Mouse (Mus musculus) kidney, postnatal 0 days (tissue): ENCODE data around the gene Cpne8. TPM values are rescaled to one million over a fixed set of nuclear protein-coding genes. Genes with fewer than 3 reads are reported as not detected.
"Not testable (repeated sequence)": the region's sequence is repeated elsewhere in the genome, so short reads cannot be mapped to it uniquely, and the experiment has no call there.

Experiments used
- ATAC-seq: fragments of 200-750 bp; cut with Nextera tagmentation; replicated peaks from 2 replicates; pipeline ENCODE4 v1.8.0; 2017; ENCODE audit warnings: low read depth, moderate number of reproducible peaks, moderate TSS enrichment, moderate library complexity; ENCODE audit not compliant: low FRiP score
- DNase-seq: peaks from one replicate; pipeline ENCODE4 v3.0.0-alpha.2; 2016; ENCODE audit warnings: low spot score
- H3K27ac ChIP-seq: fragments of 300-500 bp; sonication (generic); 2 replicates; pipeline ENCODE4 v1.5.1; 2014; ENCODE audit warnings: mild to moderate bottlenecking
- H3K27me3 ChIP-seq: fragments of 300-500 bp; sonication (generic); 2 replicates; pipeline ENCODE4 v1.6.1; 2014; ENCODE audit warnings: low read length, mixed read lengths; ENCODE audit not compliant: insufficient read depth
- H3K36me3 ChIP-seq: fragments of 300-500 bp; sonication (generic); 2 replicates; pipeline ENCODE4 v1.6.1; 2014; ENCODE audit warnings: low read length, mixed read lengths; ENCODE audit not compliant: insufficient read depth
- H3K4me1 ChIP-seq: fragments of 300-500 bp; sonication (generic); replicated peaks from 2 replicates; pipeline ENCODE4 v1.6.1; 2014; ENCODE audit warnings: antibody characterized with exemption, low read length, mixed read lengths; ENCODE audit not compliant: insufficient read depth
- H3K4me2 ChIP-seq: fragments of 300-500 bp; sonication (generic); 2 replicates; pipeline ENCODE4 v1.6.1; 2014; ENCODE audit warnings: mild to moderate bottlenecking, low read length, moderate library complexity, mixed read lengths
- H3K4me3 ChIP-seq: fragments of 300-500 bp; sonication (generic); replicated peaks from 2 replicates; pipeline ENCODE4 v1.5.1; 2014; ENCODE audit warnings: low read depth, low read length
- H3K9ac ChIP-seq: fragments of 300-500 bp; sonication (generic); 2 replicates; pipeline ENCODE4 v1.6.1; 2014; ENCODE audit warnings: low read depth, low read length
- H3K9me3 ChIP-seq: fragments of 300-500 bp; sonication (generic); replicated peaks from 2 replicates; pipeline ENCODE4 v1.6.1; 2016; ENCODE audit warnings: low read length, inconsistent platforms, mixed read lengths
- CTCF ChIP-seq: IDR thresholded peaks from 2 replicates; pipeline ENCODE4 v1.5.1; 2016; ENCODE audit warnings: antibody characterized with exemption, low read depth, mild to moderate bottlenecking, moderate library complexity
- WGBS: fragments of 180-500 bp; shearing (Covaris S2); extraction: QIAGEN DNeasy Blood & Tissue Kit; methylation state at CpG from one replicate; pipeline ENCODE4 v1.1.7; 2014; 5-methylcytosine and 5-hydroxymethylcytosine counted together
- polyA plus RNA-seq: library from polyadenylated mRNA; unstranded; fragments of >200 nt; fragmentation: Nextera tagmentation; extraction: Ambion mirVana; gene quantifications from 2 replicates; pipeline ENCODE4 v1.2.1, GENCODE M21; 2015

The Cpne8 gene
- polyA plus RNA-seq, 1 experiment from 2014 or later = 25.5 TPM

- Histone ChIP-seq H3K27me3 (no peaks in the 10 kb centered on the region), H3K27ac (no peak overlapping the region), H3K4me2 (no peak overlapping the region), H3K4me3 (no peak overlapping the region), H3K4me1 (no peaks in the 10 kb centered on the region), H3K36me3 (no peaks in the 10 kb centered on the region), H3K9ac (no peak overlapping the region), H3K9me3 (no peaks in the 10 kb centered on the region)
- DNase-seq = peak; percentile 32
- 25% methylated on average over 7 of the region's 7 CpGs for WGBS
- no peak for TF ChIP-seq CTCF
- ATAC-seq = no peak
Measured at GRCm38 (mm10) chr15:90535730-90536129, 143.5 kb downstream of the Cpne8 start.

- 89% methylated on average over 4 of the region's 4 CpGs for WGBS
- TF ChIP-seq CTCF = no peak
- H3K4me2 ChIP-seq = no peak overlapping the region
- DNase-seq (no peak), ATAC-seq (no peak)
- no peak overlapping the region for H3K27ac ChIP-seq
- H3K36me3 ChIP-seq = no peaks in the 10 kb centered on the region
- no peak overlapping the region for H3K4me3 ChIP-seq
- H3K27me3 ChIP-seq = no peaks in the 10 kb centered on the region
- no peaks in the 10 kb centered on the region for H3K4me1 ChIP-seq
- H3K9ac ChIP-seq = no peak overlapping the region
- H3K9me3 ChIP-seq = no peaks in the 10 kb centered on the region
Measured at GRCm38 (mm10) chr15:90512769-90513168, 166.5 kb downstream of the Cpne8 start.

- TF ChIP-seq CTCF = no peak
- H3K4me1 ChIP-seq = no peaks in the 10 kb centered on the region
- ATAC-seq (no peak), DNase-seq (no peak)
- no peak overlapping the region for H3K4me2 ChIP-seq
- no peaks in the 10 kb centered on the region for H3K27me3 ChIP-seq
- no peak overlapping the region for H3K9ac ChIP-seq
- no peak overlapping the region for H3K4me3 ChIP-seq
- no peaks in the 10 kb centered on the region for H3K9me3 ChIP-seq
- H3K27ac ChIP-seq = no peak overlapping the region
- H3K36me3 ChIP-seq = no peaks in the 10 kb centered on the region
- 83% methylated on average over 3 of the region's 3 CpGs for WGBS
Measured at GRCm38 (mm10) chr15:90497080-90497479, 182.2 kb downstream of the Cpne8 start.

GRCm38 (mm10) chr15:90491558-90491957 is 187.7 kb downstream of the Cpne8 start:
- Histone ChIP-seq H3K9ac (no peak overlapping the region), H3K4me1 (no peaks in the 10 kb centered on the region), H3K27me3 (no peaks in the 10 kb centered on the region), H3K36me3 (no peaks in the 10 kb centered on the region), H3K4me2 (no peak overlapping the region), H3K4me3 (no peak overlapping the region), H3K9me3 (no peaks in the 10 kb centered on the region), H3K27ac (no peak overlapping the region)
- ATAC-seq (no peak), DNase-seq (no peak)
- TF ChIP-seq CTCF = peak; percentile 37; the same call in 1 of the 2 replicates
- 67% methylated on average over 6 of the region's 6 CpGs for WGBS

GRCm38 (mm10) chr15:90490186-90490585 is 189.0 kb downstream of the Cpne8 start:
- Histone ChIP-seq H3K9me3 (no peaks in the 10 kb centered on the region), H3K27ac (no peak overlapping the region), H3K4me1 (no peaks in the 10 kb centered on the region), H3K4me3 (no peak overlapping the region), H3K36me3 (no peaks in the 10 kb centered on the region), H3K27me3 (no peaks in the 10 kb centered on the region), H3K9ac (no peak overlapping the region), H3K4me2 (no peak overlapping the region)
- TF ChIP-seq CTCF = no peak
- DNase-seq = peak; percentile 9
- ATAC-seq = no peak
- 73% methylated on average over 7 of the region's 7 CpGs for WGBS

- not testable (repeated sequence) for H3K27me3 ChIP-seq, H3K9me3 ChIP-seq, H3K27ac ChIP-seq, H3K4me2 ChIP-seq, ATAC-seq, H3K9ac ChIP-seq, H3K4me3 ChIP-seq, H3K4me1 ChIP-seq, H3K36me3 ChIP-seq, DNase-seq
Measured at GRCm38 (mm10) chr15:90470561-90470960, 208.7 kb downstream of the Cpne8 start.

- Histone ChIP-seq H3K9me3 (no peaks in the 10 kb centered on the region), H3K4me1 (no peaks in the 10 kb centered on the region)
- no peak for DNase-seq
Measured at GRCm38 (mm10) chr15:90463281-90463680, 216.0 kb downstream of the Cpne8 start.

More at GRCm38 (mm10) chr15:90463281-90463680, 216.0 kb downstream of the Cpne8 start:
- H3K4me3 ChIP-seq = no peak overlapping the region
- H3K27ac ChIP-seq = no peak overlapping the region
- H3K36me3 ChIP-seq = no peaks in the 10 kb centered on the region
- no peak for TF ChIP-seq CTCF
- no peak overlapping the region for H3K4me2 ChIP-seq
- no peaks in the 10 kb centered on the region for H3K27me3 ChIP-seq
- no peak overlapping the region for H3K9ac ChIP-seq
- no peak for ATAC-seq
- 78% methylated on average over 2 of the region's 2 CpGs for WGBS
